Mouse (Mus musculus) frontal cortex, postnatal 36 days (tissue): ENCODE data around the gene Gm10058.
"Not testable (repeated sequence)": the region's sequence is repeated elsewhere in the genome, so short reads cannot be mapped to it uniquely, and the experiment has no call there.

ENCODE experiments used
- DNase-seq, 2 experiments: peaks; one replicate each; pipeline ENCODE4 v3.0.0; 2022; ENCODE audit warnings: low spot score in 2 of 2

Gene Gm10058

DNA sequence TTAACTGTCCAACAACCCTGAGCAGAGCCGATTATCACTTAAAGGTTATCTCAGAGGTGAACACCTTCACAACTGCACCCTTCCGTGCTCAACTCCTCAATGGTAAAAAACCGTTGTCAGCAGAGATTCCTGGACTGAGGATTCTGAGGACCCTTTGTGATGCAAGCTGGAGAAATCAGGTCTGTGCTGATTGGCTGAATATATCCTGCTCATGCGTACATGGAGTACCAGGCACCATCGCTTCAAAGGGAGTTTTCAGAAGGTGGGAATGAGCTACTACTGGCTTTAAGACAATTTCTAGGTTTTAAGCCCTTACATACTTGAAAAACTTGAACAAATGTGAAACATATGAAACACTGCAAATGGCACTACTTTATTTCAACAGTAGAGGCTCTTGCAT lies at the start of gene Gm10058:
Gm10058 (minus strand) TSS at position 101 of the 400 bp plus-strand sequence.
- DNase-seq: not testable (repeated sequence)
